Mouse (Mus musculus): Measurements from ENCODE around the gene Ttc23. TPM values are rescaled to one million over a fixed set of nuclear protein-coding genes. Genes with fewer than 3 reads are reported as not detected.

Ttc23 gene
- total RNA-seq, 2 experiments from 2014 or later = 29.4 to 32.9 TPM

DNA sequence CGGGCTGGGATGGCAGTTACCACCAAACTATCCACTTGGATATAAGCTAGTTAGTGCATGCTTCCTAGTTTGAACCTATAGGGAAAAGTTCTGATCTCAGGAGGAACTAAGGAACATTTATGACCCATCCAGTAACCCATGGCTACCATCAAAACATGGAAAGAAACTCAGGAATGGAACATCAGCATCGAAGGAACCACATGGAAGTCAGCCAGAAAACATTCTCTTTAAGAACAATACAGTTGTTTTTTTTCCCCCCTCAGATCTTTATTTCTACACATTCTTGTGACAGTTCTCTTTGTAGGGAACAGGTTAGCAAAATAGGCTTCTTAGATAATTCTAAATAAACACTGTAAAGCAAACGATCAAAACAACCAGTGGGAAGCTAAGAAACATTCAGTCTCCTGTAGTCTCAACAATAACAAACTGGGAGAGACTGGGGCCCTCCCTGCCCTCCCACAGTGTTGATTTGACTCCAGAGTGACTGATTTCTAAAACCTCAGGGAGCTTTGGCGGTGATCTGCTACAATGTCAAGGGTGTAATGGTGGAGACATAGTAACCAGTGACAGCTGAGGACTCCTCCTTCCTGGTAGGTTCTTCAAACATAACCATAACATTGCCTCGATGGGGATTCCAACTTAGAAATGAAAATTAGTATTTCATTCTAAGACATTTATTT, 83.4 kb downstream of the Ttc23 start:
- DNase-seq = no peak
- intact Hi-C loops (cut with DNase I) = no loop called here

DNA sequence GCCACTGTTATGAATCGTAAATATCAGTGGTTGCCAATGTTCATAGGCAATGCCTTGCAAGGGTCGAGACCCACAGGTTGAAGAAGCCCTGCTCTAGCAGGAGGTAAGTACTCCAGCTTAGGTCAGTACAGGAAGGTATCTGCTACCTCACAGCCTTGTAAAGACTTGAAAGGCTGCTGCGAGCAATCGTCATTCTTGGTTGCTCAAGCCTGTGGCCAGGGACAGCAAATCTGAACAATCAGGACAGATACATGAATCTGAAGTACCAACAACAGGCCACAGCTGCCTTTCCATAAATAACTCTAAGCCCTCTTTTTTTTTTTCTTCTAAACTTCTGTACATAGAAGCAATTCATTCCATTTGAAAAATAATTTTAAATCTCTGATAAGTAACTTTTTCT, 85.1 kb downstream of the Ttc23 start:
- DNase-seq = no peak
- intact Hi-C loops (cut with DNase I) = no loop called here

DNA sequence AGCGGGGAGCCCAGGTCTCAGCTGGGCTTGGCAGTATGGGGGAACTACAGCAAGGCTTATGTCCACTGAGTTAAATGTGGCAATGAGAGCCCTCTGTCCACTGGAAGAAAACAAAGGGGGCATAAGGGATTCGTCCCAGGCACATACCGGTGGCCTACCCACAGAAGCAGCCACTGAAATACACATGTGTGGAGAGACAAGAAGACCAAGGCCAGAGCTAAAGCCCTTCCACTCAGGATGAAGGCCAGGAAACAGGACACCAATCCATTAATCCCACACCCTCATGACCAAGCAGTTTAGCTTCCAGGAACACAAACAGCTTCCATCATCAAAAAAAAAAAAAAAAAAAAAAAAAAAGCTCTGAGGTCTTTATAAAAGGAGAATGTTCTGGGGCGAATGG, 93.2 kb downstream of the Ttc23 start:
- peak in 1 of 2 experiments; percentile 31 for DNase-seq
- intact Hi-C loops (cut with DNase I) = no loop called here

DNA sequence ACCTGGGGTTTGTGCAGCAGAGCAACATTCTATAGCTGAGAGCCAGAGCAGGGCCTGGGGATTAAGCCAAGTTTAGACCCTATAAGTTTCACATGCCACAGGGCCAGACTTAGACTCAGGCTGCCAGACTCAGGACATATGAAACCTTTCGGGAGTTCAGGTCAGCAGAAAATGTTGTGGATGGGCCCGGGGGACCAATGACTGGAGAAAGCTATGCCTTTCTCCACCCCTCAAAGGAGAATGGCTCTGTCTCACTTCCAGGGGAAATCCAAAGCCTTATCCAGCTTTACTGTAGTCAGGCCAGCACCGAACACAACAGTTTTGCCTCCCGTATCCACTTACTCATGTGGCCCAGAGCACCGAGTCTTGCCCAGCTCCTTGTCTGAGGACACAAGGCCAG, 93.6 kb downstream of the Ttc23 start:
- DNase-seq = peak in 1 of 2 experiments; percentile 30
- intact Hi-C loops (cut with DNase I) = no loop called here

DNA sequence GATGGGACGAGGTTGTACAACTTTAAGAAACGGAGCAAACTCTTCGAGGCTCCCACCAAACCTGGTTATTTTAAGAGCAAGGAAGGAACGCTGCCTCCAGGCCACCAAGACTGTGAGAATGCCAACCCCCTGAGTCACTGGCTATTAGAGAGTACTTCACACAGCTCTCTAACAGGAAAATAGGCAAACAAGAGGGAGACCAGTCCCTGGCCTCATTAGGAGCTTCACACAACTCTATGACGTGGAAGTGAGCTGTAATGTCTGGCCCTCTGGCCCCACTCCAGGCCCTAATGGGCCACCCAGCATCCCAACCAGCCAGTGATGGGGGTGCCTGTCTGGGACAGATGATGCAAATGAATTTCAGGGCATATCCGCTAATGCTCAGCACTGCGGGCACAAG, 94.5 kb downstream of the Ttc23 start:
- DNase-seq = peak; percentile 45 to 50
- intact Hi-C loops (cut with DNase I) = no loop called here

DNA sequence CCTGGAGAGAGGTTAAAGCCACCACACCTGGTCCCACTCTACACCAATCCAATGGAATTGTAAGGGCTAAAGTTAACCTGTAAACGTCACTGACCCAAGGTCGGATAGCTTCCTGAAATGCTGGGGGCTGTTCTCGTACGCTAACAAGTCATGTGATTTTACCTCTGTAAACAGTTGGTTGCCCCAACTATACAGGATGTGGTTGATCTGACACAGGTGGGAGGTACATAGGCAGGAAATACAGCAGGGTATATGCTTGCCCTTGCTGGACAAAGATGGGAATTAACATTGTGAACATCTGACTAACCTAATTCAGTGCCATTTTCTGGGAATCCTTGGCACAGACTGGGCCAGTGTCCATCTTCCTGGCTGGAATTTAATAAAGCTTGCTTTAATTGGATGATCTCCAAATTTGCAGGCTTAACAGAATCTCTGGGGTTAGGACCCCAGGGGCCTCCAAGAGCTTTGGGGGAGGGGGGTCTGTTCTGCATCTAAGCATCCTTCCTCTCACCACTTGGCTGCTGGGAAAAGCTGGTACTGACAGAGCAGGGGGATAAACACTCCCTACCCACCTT, 100.6 kb downstream of the Ttc23 start:
- no peak for DNase-seq
- intact Hi-C loops (cut with DNase I) = no loop called here

DNA sequence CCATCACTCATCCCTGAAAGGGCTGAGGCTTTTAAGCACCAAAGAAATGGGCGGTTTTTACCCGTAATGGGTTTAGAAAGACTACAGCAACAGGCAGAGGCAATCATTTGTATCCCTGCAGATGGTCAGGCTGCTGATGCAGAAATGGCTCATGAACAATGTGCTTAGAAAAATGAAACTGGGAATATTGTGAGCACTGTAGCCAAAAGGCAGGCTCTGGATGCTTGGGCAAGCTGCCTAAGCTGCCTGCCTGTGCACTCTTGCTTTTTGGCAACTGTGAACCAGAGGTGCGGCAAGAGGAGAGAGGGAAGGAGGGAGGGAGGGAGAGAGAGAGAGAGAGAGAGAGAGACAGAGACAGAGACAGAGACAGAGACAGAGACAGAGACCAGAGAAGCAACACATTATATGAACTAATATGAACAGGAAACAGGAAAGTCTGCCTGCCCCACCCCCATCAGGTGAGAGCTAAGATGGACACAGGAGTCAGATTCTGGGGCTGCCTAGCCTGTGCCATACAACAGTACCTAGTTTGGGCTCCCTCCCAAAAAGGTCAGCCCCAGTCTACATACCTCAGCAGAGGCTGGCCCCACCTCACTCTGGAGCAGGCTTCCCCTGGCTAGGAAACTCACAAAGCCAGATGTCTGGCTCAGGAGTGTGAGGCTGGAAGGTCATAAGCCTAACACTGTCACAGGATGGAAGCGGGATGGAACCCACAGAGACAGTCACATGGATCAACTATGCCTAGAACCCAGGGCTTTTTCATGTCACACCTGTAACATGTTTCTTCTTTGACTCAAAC, 102.4 kb downstream of the Ttc23 start:
- DNase-seq = no peak
- intact Hi-C loops (cut with DNase I) = no loop called here

DNA sequence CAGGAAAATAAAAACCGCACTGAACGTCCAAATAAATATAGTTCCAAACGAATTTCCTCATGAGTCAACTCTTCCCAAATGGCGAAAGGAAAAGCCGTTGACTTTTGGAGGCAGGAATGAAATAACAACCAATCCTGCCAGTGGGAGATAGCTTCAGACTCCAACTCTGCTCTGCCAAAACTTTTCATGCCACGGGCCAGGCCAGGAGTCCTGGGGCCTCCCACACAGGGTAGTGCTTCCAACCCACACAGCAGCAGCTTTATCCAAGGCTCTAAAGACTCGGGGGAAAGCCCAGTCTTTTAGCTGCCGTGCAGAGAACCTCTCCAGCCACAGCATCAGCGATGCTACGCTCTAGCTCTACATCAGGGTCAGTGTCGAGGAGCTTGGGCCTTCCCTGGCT, 107.4 kb downstream of the Ttc23 start:
- intact Hi-C loops (cut with DNase I) = loop anchor here (5.0 kb wide), 1 partner anchor 1062 kb away; no protein-coding TSS in a partner anchor
- peak; percentile 35 to 56 for DNase-seq

DNA sequence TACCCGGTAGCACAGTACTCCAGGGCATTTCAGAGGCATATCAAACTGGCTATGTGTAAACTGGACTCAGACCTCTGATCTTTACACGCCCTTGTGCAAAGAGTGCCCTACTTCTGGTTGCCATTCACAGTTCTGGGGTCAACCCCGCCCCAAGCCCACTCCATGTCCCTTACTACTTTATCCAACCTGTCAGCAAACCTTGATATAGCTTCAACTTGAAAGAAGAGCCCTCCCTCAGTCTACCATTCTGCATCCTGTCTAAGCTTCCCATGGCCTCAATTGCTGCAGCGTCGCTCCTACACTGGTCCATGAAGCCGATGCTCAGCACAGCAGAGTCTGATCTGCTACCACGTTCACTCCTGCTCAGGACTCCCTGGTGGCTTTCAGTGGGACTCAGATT, 108.2 kb downstream of the Ttc23 start:
- DNase-seq = no peak
- intact Hi-C loops (cut with DNase I) = loop anchor here (5.0 kb wide), 1 partner anchor 1063 kb away; no protein-coding TSS in a partner anchor

DNA sequence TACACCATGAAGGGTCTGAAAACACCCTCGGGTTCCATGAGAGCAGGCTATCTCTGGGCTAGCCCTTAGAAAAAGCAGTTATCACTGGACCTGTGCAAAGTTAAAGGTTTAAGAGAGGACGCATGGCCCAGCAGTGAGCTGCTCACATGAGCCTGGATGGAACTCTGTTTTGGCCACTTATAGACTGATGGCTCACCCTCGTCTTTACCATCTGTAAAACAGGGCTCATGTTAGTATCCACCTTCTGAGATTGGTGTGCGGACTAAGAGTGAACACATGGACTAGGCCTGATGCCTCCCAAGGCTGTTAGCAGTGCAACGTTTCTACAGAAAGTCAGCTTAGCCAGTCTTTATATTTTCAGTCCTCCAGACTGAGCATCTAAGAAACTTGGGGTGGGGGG, 109.4 kb downstream of the Ttc23 start:
- no peak for DNase-seq
- intact Hi-C loops (cut with DNase I) = loop anchor here (5.0 kb wide), 1 partner anchor 1064 kb away; no protein-coding TSS in a partner anchor

DNA sequence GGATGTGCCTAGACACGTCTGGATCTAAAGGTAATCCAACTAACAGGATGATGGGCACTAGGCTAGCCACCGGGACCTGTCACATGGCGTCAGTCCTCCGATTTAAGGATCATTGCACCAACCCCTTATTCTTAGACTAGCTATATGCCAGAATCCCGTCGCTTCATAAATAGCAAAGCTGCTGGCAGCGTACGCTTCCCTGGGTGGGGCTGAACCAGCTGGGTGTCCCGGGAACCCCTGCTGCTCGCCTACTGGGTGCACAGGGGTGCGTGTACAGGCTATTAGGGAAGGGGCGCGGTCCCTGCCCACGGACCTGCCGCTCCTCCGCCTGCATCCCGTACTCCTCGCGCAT, 111.3 kb downstream of the Ttc23 start:
- intact Hi-C loops (cut with DNase I) = loop anchor here (2.0 to 5.0 kb wide), 2 partner anchors 36 to 1066 kb away; no protein-coding TSS in a partner anchor
- peak in 1 of 2 experiments; percentile 59 for DNase-seq

DNA sequence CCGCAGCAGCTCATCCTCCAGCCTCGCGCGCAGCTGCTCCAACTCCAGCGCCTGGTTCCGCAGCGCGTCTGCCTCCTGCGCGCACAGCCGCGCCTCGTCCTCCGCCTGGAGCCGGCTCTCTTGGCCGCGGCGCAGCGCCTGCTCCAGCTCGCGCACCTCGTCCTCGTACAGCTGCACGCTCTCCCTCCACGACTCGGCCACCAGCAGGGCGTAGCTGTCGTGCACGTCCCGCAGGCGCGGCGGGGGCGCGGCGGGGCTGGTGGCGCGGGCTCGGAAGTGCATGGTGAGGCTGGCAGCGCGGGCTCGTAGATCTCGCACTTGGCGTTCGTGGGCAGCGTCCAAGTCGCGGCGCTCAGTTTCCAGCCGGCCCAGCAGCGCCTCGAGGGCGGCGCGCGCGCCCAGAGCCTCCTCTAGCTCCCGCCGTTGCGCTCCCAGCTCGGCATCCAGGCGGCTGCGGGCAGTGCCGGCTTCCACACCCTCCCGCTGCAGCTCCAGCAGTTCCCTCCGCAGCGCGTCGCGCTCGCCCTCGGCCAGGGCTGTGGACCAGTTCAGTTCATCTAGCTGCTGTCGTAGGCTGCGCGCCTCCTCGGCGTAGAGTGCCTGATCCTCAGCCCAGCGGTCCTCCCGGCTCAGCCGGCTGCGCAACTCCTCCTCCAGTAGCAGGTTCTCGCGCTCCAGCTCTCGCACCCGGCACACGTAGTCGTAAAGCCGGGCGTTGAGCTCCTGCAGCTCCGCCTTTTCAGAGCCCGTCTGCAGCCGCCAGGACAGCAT, 111.8 kb downstream of the Ttc23 start:
- intact Hi-C loops (cut with DNase I) = loop anchor here (1.0 to 5.0 kb wide), 3 partner anchors 36 to 1067 kb away; no protein-coding TSS in a partner anchor
- DNase-seq = peak in 1 of 2 experiments; percentile 60

DNA sequence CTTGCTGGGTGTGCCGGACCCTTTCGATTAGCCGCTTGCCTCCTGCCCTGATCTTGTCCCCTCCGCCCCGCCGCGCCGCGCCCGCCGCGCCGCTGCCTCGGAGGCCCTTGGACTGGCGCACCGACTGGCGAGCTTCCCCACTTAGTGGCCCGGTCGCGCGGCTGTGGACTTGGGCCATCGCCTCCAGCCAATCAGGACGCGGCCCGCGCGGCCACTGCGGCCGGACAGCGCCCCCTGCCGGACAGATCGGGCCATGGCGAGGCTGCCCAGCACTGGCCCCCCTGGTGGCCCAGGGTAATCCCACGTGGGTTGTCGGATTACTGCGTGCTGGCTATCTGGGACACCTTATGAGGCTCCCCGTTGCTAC, 112.4 kb downstream of the Ttc23 start, which contains the start of gene Synm:
Synm (minus strand) TSS at position 114 of the 367 bp plus-strand sequence.
- intact Hi-C loops (cut with DNase I) = loop anchor here (1.0 to 5.0 kb wide), 3 partner anchors 37 to 1067 kb away; no protein-coding TSS in a partner anchor
- peak; percentile 96 to 98 for DNase-seq

DNA sequence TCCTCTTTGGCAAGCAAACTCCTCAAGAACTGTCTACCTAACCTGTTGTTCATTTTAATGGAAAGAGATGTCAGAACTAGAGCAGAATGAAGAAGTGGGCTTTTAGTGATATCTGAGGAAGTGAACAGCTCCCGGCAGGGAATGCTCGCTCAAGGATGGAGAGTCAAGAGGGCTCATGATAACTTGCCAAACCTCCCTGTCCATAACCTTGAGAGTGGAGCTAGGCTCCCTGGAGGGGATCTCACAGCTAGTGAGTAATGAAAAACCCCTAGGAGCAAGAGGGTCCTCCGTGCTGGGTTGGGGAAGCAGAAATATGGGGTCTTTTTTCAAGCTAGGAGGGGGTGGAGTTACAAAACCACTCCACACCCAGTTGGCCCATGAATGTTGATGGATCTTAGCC, 116.4 kb downstream of the Ttc23 start:
- intact Hi-C loops (cut with DNase I) = no loop called here
- DNase-seq = no peak

DNA sequence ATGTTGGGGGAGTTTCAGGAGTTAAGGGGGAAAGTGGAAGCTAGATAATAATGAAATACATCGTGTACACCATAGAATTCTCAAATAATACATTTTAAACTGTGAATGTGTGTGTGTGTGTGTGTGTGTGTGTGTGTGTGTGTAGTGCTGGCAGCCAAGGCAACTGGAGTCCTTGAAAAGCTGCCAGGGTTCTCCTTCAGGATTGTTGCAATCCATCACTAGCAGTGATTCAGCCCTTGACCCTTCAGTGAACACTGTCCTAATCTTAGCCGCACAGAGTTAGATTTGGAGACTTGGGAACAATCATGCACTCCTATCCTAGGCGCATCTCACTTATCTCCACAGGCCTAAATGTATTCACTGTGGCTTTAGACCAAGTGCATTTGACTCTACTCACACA, 120.9 kb downstream of the Ttc23 start:
- no peak for DNase-seq
- intact Hi-C loops (cut with DNase I) = no loop called here

DNA sequence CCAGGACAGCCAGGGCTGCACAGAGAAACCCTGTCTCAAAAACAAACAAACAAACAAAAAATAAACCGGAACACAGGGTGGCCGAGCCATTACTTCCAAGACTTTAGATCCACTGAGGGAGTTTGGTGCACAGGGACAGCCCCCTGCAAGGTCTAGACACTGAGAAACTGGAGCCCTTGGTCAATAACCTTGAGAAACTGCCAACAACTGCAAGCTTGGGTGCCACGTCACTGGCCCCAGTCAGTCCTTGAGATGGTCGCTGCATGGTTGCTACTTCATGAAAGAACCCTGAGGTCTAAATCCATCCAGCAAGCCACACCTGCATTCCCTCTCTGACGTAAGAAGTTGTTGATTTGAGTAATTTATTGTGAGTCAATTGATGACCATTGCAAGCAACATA, 122.3 kb downstream of the Ttc23 start:
- intact Hi-C loops (cut with DNase I) = no loop called here
- DNase-seq = no peak

DNA sequence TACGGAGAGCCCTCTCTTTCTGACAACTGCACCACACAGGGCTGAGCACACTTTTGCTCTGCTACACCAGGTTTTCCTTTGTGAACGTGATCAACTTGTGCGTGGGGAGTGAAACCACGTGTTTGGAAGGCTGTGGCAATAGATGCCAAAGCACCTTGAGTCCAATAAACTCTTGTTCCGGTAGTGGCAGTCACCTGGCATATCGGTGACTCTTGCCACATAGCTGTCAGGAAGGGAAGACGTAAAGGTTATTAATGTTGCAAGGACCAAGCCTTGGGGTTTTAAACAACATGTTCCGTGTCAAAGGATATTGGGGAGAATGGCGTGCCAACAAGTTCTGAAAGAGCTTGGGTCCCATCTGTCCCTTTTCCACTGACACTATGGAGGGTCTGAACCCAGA, 125.0 kb downstream of the Ttc23 start:
- intact Hi-C loops (cut with DNase I) = no loop called here
- no peak for DNase-seq

DNA sequence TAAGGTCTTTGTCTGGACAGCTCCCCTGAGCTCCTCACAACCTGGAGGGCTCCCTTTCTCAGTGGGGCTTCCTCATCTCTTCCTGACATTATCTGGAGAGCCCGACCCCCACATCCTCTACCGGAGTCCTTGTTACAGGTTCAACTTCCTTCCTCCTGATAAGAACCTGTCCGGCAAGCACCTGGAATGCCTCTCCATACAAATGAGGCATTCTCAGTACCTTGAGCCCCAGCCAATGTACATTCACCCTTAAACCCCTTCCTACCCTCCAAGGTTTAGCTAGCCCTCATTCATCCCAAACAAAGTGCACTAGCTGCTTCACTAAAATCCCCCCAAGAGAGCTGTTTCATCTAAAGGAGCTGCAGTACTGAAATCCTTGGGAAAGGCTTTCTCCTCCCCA, 128.4 kb downstream of the Ttc23 start:
- intact Hi-C loops (cut with DNase I) = no loop called here
- no peak for DNase-seq

DNA sequence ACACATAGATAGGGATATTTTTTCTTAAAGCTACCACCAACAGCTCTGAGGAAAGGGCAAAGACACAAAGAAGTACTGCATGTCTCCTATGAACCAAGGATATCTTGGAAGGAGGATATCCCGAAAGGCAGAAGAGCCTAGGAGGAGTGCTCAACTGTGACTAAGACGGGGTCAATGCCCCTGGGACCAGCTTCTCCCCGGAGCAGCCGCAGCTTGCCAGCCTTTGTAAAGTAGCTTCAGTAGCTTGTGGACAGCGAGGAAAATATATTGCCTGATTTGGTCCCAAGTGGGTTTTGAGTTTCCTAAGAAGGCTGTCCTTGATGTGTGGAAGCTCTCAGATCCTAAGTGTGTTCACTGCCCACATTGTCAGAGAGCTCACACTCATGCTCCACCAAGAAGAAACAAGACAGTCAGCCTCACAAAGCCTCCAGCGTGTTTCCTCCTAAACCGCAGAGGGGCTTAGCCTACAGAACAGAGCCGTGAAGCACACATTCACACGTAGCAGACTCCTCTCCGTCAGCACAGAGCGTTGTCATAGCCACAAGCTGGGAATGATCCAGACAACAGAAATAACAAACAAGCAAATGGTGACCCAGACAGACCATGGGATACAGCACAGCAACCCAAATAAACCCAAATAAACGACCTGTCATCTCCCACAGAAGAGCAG, 129.6 kb downstream of the Ttc23 start:
- intact Hi-C loops (cut with DNase I) = no loop called here
- DNase-seq = peak in 1 of 2 experiments; percentile 22

DNA sequence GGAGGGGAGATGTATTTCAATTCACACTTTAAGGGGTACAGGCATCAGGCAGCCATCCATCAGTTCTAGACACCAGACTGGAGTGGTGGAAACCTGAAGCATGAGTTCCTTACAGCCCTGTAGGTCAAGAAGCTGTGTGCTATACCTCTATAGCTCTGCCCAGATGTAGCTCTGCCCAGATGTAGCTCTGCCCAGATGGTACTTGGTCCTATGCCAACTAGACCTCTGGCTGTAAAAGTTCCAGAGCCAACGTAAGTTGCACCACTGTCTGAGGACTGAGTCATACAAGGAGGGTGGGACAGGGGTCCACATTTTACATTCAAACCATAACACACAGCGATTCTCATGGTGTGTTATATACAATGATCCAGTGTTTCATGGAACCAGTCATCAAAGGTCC, 140.7 kb downstream of the Ttc23 start:
- intact Hi-C loops (cut with DNase I) = loop anchor here (1.0 to 5.0 kb wide), 7 partner anchors 163 to 569 kb away; no protein-coding TSS in a partner anchor
- DNase-seq = no peak

Data from heart, postnatal 10 days (tissue).